Mouse (Mus musculus): ENCODE data around the gene Pik3c2b. TPM values are rescaled to one million over a fixed set of nuclear protein-coding genes. Genes with fewer than 3 reads are reported as not detected.

Gene Pik3c2b
- polyA plus RNA-seq, 1 experiment: 0.01 TPM

DNA sequence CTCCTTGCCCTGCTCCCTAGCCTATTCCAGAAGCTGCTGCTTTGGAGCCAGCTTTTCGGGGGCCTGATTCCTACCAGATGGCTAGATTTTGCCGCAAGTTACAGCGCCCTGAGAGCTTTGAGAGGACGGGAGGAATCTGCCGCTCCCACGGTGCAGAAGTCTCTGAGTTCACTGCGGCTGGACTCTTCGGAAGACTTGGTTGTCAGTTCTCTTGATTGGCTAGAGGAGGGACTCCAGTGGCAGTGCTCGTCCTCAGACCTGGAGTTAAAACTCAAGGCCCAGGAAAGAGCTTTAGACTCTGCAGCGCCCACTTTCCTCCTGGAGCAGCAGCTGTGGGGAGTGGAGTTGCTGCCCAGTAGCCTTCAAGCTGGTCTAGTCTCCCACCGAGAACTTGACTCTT is 86.5 kb downstream of the Pik3c2b start:
- Histone ChIP-seq H3K27me3 (ENCODE audit: control insufficient read depth) (no peaks in the 10 kb centered on the region), H3K36me3 (ENCODE audit: control insufficient read depth) (peaks cover 54% of the 10 kb centered on the region), H3K4me3 (replicated peaks) (peak overlapping the region; percentile 87), H3K4me1 (ENCODE audit: control insufficient read depth) (peaks cover 42% of the 10 kb centered on the region), H3K9me3 (ENCODE audit: control insufficient read depth, low read length) (no peaks in the 10 kb centered on the region)
- no peak for TF ChIP-seq TAL1 (IDR thresholded peaks at IDR 0.05; ENCODE audit: low read length)
- no peak for TF ChIP-seq GATA1 (IDR thresholded peaks at IDR 0.05; ENCODE audit: low read length)

GRCm38 (mm10) chr1:133132388-133133326 is 87.2 kb downstream of the Pik3c2b start:
- H3K27me3 ChIP-seq (ENCODE audit: control insufficient read depth): no peaks in the 10 kb centered on the region
- TF ChIP-seq GATA1 (IDR thresholded peaks at IDR 0.05; ENCODE audit: low read length) (no peak), TAL1 (IDR thresholded peaks at IDR 0.05; ENCODE audit: low read length) (no peak)
- no peaks in the 10 kb centered on the region for H3K9me3 ChIP-seq (ENCODE audit: control insufficient read depth, low read length)
- H3K4me3 ChIP-seq (replicated peaks): peak overlapping the region; percentile 87
- H3K36me3 ChIP-seq (ENCODE audit: control insufficient read depth): peaks cover 61% of the 10 kb centered on the region
- peaks cover 44% of the 10 kb centered on the region for H3K4me1 ChIP-seq (ENCODE audit: control insufficient read depth)

DNA sequence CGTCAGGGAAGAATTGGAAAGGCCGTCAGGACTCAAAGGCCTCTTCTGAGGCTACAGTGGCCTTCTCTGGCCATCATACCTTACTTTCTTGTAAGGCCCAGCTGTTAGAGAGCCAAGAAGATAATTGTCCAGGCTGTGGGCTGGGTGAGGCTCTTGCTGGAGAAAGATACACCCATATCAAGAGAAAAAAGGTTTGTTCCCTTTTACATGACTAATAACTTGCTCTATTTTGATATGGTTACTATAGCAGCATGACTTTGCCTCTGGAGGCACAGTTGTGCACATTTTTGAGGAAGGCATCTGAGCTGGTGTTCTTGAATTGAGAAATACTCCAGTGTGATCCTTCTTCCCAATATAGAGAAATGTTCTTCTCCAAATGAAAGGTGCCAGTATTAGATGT is 88.0 kb downstream of the Pik3c2b start:
- H3K4me1 ChIP-seq (ENCODE audit: control insufficient read depth): peaks cover 45% of the 10 kb centered on the region
- H3K9me3 ChIP-seq (ENCODE audit: control insufficient read depth, low read length): no peaks in the 10 kb centered on the region
- peak overlapping the region; percentile 87 for H3K4me3 ChIP-seq (replicated peaks)
- H3K36me3 ChIP-seq (ENCODE audit: control insufficient read depth): peaks cover 69% of the 10 kb centered on the region
- peak; percentile 75 for TF ChIP-seq TAL1 (IDR thresholded peaks at IDR 0.05; ENCODE audit: low read length)
- TF ChIP-seq GATA1 (IDR thresholded peaks at IDR 0.05; ENCODE audit: low read length): peak; percentile 61; the same call in 1 of the 2 replicates
- no peaks in the 10 kb centered on the region for H3K27me3 ChIP-seq (ENCODE audit: control insufficient read depth)

GRCm38 (mm10) chr1:133134071-133134470 is 88.6 kb downstream of the Pik3c2b start:
- no peak for TF ChIP-seq GATA1 (IDR thresholded peaks at IDR 0.05; ENCODE audit: low read length)
- TF ChIP-seq TAL1 (IDR thresholded peaks at IDR 0.05; ENCODE audit: low read length): no peak
- H3K9me3 ChIP-seq (ENCODE audit: control insufficient read depth, low read length): no peaks in the 10 kb centered on the region

DNA sequence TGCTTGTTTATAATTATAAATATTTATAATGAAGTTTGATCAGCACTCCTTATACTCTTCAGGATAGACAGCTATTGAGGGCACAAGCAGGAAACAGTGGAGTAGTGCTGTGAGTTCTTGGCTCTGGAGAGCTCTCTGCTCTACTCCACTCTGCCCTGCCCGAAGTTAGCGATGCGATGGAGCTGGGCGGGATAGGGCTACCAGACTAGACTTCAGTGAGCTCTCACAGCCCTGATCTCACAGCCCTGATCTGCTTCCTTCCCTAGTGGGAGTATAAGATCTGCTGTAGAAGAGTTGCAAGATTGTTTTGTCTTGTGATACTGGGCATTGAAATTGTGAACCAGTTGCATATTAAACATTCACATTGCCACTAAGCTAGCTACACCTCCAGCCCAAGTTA is 89.4 kb downstream of the Pik3c2b start:
- peaks cover 84% of the 10 kb centered on the region for H3K36me3 ChIP-seq (ENCODE audit: control insufficient read depth)
- TF ChIP-seq TAL1 (IDR thresholded peaks at IDR 0.05; ENCODE audit: low read length) (no peak), GATA1 (IDR thresholded peaks at IDR 0.05; ENCODE audit: low read length) (no peak)
- H3K9me3 ChIP-seq (ENCODE audit: control insufficient read depth, low read length): no peaks in the 10 kb centered on the region
- H3K4me3 ChIP-seq (replicated peaks): peak overlapping the region; percentile 87
- peaks cover 38% of the 10 kb centered on the region for H3K4me1 ChIP-seq (ENCODE audit: control insufficient read depth)
- H3K27me3 ChIP-seq (ENCODE audit: control insufficient read depth): no peaks in the 10 kb centered on the region

More at GRCm38 (mm10) chr1:133134071-133134470, 88.6 kb downstream of the Pik3c2b start:
- peak overlapping the region; percentile 87 for H3K4me3 ChIP-seq (replicated peaks)
- peaks cover 76% of the 10 kb centered on the region for H3K36me3 ChIP-seq (ENCODE audit: control insufficient read depth)
- H3K4me1 ChIP-seq (ENCODE audit: control insufficient read depth): peaks cover 46% of the 10 kb centered on the region
- no peaks in the 10 kb centered on the region for H3K27me3 ChIP-seq (ENCODE audit: control insufficient read depth)

DNA sequence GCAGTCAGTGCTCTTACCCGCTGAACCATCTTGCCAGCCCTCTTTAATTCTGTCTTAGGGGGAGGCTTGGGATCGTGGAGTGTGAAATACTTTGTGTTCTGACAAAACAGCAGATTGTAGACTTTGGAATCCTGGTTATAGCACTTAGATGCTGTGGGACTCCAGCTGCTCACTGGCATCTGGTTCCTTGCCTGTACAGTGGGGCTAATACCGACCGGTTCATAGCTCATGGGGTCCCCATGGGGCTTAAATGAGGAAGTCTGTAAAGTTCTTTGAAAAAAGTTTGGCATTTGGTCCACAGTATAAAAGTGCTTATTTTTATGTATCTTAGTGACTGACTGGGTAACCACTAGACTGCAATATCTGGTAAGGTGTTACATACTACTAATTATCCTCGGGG is 90.3 kb downstream of the Pik3c2b start:
- Histone ChIP-seq H3K27me3 (ENCODE audit: control insufficient read depth) (no peaks in the 10 kb centered on the region), H3K9me3 (ENCODE audit: control insufficient read depth, low read length) (no peaks in the 10 kb centered on the region), H3K4me1 (ENCODE audit: control insufficient read depth) (peaks cover 29% of the 10 kb centered on the region), H3K4me3 (replicated peaks) (peak overlapping the region; percentile 87), H3K36me3 (ENCODE audit: control insufficient read depth) (peaks cover 93% of the 10 kb centered on the region)
- TF ChIP-seq TAL1 (IDR thresholded peaks at IDR 0.05; ENCODE audit: low read length) (no peak), GATA1 (IDR thresholded peaks at IDR 0.05; ENCODE audit: low read length) (no peak)

- Histone ChIP-seq H3K9me3 (ENCODE audit: control insufficient read depth, low read length) (no peaks in the 10 kb centered on the region), H3K36me3 (ENCODE audit: control insufficient read depth) (peaks cover 98% of the 10 kb centered on the region), H3K27me3 (ENCODE audit: control insufficient read depth) (no peaks in the 10 kb centered on the region), H3K4me3 (replicated peaks) (no peak overlapping the region), H3K4me1 (ENCODE audit: control insufficient read depth) (peaks cover 32% of the 10 kb centered on the region)
- TF ChIP-seq TAL1 (IDR thresholded peaks at IDR 0.05; ENCODE audit: low read length) (no peak), GATA1 (IDR thresholded peaks at IDR 0.05; ENCODE audit: low read length) (no peak)
Observed at GRCm38 (mm10) chr1:133138401-133138800, 92.9 kb downstream of the Pik3c2b start.

DNA sequence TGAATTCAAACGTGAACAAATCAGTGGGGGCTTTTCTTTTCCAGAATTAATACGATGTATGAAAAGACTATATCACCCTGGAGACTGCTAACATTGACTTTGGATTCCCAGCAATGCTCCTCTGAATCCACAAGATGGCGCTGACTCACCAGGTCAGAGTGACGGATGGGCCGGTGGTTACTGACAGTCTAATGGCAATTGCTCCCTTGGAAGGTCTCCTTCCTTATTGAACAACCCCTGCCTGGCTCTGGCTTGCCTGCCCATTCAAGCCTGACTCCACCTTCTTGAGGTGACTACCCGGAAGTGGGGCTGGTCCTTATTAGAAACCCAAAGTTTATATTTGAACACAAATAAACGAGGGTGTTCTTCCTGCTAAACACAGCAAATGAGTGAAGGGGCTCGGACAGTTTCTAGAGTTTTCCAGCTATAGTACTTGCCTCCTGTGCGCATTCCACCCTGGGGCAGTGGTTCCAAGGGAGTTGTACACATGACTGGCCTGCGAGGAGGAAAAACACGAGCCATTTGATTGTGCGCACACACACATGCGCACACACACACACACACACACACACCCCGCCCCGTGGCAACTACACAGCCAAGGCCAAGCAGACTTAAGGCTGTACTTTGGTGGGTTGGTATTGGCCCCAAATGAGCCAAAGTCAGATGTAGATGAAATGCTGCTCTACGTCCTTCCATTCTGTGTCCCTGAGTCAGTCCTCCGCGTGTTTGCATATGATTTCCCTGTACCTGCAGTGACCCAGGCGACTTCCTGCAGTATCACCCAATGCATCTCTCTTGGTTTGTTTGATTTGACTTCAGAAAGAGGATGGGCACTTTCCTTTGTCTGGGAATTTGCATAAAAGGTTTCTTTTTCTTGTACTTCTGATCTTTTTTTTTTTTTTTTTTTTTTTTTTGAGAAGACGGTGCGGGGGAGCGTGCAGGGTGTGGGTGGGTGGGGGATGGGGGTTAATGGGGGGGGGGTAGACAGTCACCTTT is 100.8 kb downstream of the Pik3c2b start:
- H3K4me1 ChIP-seq (ENCODE audit: control insufficient read depth): peaks cover 3% of the 10 kb centered on the region
- no peaks in the 10 kb centered on the region for H3K27me3 ChIP-seq (ENCODE audit: control insufficient read depth)
- TF ChIP-seq GATA1 (IDR thresholded peaks at IDR 0.05; ENCODE audit: low read length) (no peak), TAL1 (IDR thresholded peaks at IDR 0.05; ENCODE audit: low read length) (no peak)
- peaks cover 11% of the 10 kb centered on the region for H3K9me3 ChIP-seq (ENCODE audit: control insufficient read depth, low read length)
- H3K4me3 ChIP-seq (replicated peaks): no peak overlapping the region
- H3K36me3 ChIP-seq (ENCODE audit: control insufficient read depth): peaks cover 25% of the 10 kb centered on the region
